Mouse (Mus musculus) right cerebral cortex, postnatal 36 days (tissue): ENCODE results near the gene Zfp148.

Experiments used
- DNase-seq, 2 experiments: peaks; one replicate each; pipeline ENCODE4 v3.0.0; 2022; ENCODE audit warnings: low spot score in 2 of 2, mixed read lengths in 1 of 2

Gene Zfp148

DNA sequence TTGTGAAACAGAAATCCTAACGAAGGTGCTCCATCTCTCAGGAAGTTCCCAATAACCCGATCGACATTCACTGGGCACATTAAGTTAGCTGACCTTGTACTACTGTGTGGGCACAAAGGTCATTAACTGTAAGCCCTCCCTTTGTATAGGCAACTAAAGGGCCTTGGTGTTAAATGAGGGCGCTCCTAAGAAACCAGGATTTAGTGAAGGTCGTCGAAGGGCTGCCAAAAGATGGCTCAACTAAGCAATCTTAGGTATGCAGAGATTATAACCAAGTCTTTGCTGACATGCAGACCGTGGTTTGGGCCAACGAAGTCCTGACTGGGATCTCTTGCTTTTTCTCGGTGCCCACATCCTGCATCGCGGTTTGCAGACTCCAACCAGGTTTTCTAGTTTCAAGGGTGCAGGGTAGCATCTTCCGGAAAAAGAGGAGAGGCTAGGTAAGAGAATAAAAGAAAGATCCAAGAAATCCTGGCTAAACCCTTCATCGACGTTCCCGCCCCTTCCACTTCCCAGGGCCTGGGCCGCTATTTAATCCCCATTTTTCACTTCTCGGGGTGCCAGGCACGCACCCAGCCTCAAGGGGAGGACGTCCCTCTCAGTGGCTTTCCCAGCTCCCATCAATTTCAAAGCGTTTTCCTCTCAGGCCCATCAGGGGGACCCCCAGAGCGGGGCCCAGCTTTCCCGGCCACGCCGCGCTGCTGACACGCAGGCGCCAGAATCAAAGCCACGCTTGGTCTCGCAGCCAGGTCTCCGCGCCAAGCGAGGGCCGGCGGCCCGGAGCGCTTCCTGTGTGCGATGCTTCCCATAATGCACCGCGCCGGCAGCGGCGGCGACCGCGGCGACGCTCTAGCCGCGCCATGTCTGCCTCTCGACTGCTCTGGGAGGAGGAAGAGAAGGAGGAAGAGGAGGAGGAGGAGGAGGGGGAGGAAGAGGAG lies at the start of gene Zfp148:
Gene Zfp148 (plus strand): TSS at position 893 of the 938 bp plus-strand sequence.
- peak; percentile 83 for DNase-seq

DNA sequence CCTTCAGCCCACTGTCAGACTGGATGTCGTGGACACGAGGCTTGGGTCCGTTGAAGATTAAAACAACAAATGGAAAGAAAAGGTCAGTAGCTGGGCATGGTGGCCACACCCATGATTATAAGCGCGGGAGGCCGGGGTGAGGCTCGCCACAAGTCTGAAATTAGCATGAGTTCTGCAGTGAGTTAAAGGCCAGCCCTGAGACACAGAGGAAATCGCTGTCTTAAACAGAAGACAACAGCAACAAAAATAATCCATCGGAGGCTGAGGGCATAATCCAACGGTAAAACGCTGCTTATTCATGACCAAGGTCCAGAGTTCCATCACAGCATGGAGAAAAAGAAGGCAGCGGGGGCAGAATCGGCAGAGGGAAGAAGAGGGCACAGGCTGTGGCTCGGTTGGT lies 47.6 kb upstream of the Zfp148 start:
- DNase-seq, result no peak

DNA sequence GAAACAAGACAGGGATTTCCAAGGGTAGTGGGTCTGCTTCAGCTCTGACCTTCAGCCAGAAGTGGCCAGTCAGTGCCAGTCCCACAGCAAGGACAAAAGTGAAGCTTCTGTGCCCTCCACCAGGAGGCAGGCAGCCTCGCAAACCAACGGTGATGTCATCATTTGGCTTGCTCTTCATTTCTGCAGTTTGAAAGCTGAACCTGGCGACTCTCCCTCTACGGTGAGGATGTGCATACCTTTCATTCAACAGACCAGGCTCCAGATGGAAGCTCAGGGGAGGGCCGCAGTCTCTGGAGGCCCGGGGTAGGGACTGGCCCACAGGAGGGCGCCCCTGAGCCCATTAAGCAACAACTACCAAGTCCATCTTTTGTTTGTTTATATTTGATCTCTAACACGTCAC lies 43.5 kb upstream of the Zfp148 start:
- DNase-seq, result peak; percentile 18 to 52

DNA sequence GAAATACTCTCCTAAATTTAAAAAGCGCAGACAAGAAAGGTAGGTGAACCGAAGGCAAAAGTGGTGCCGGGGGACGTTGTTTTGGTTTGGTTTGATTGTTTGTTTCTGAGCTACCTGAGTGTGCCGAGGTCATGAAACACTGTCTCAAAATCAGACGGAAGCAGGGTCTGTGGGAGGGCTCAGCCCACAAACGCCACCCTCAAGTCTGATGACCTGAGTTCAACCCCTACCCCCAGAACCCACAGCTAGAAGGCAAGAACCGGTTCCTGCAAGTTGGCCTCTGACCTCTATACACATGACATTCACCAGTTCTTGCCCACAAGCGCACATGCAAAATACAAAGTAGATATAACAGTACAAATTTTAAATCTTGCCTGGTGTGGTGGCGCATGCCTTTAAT lies 43.0 kb upstream of the Zfp148 start:
- no peak for DNase-seq

DNA sequence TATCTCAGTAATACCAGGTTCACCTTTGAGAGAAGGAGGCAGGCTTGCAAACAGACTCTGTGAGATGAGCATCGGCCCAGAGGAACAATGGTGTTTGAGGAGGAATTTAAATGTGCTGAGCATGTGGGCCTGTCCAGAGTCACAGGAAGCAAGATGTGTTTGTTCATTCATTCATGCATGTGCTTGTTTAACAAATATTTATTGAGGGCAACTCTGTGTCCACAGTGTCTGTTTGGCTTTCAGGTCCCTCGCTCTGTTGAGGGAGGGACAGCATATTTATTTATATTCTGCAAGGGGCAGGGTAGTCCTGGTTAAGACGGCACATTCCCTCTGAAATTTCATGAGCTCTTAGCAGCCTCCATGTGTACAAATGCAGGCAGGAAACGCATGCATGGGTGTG lies 42.1 kb upstream of the Zfp148 start:
- DNase-seq, result no peak

DNA sequence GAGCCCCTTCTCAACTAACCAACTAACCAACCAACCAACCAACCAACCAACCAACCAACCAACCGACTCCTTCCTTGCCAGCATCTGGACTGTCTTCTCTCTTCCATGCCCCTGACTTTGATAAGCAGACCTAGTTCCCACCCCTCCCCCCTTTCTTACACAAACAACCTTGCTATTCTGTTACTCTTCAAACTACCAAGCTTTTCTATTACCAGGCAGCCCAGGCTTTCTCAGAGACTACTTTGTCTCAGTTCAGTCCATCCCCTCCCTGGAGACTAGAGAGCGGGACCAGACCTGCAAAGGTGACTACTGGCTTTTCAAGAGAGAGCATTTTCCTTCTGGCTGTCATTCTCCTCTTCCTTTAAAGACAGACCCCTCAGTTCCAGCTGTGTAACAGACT lies 41.2 kb upstream of the Zfp148 start:
- DNase-seq, result no peak

DNA sequence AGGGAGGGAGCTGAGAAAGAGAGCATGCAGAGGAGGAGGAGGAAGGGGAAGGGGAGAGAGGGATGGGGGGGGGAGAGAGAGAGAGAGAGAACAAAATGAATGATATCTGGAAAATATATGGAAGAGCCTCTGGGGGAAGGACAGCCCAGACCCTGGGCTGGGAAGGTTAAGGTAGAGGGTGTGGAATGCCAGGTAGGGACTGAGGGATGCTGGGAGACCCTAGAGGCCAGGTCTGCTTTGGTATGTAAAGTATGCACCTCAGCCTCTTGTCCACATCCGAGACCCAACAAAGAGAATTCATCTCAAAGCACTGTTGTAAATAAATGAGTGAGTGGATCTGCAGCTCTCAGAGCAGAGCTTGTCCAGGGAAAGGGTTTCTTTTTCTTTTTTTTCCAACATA lies 38.3 kb upstream of the Zfp148 start:
- no peak for DNase-seq

DNA sequence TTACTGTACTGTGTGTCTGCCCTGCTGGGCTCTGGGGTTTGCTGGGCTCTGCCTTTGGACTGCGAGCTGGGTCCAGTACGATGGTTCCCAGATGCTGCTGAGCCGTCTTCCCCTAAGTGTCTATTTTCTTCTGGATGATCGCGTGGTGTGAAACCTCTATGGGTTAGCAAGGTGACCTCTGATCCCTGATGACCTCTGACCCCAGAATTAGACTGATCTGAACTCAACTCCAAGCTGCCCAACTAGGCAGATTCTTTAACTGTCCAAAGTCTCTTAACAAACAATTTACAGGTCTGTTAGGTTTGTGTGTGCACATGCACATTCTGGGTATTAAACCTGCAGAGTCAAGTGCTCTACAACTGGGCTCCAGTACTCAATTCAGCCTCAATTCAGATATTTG lies 37.5 kb upstream of the Zfp148 start:
- DNase-seq, result no peak

DNA sequence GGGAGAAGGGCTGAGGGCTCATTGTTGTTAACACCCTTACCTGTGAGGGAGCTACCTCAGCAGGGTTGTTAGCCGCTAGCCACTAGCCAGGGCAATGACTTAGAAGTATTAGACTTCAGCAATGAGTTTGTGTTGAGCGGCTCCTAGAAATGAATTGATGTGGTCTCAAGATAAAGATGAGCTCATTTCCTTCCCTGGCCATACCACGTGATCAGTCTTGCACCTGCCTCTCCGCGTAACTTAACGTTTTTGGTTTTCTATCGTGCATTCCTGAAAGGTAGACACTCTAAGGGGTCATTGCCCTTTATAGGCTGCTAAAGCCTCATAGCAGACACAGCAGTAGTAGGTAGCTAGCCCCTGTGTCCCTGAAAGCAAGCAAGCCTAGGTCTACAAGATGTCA lies 37.0 kb upstream of the Zfp148 start:
- no peak for DNase-seq

DNA sequence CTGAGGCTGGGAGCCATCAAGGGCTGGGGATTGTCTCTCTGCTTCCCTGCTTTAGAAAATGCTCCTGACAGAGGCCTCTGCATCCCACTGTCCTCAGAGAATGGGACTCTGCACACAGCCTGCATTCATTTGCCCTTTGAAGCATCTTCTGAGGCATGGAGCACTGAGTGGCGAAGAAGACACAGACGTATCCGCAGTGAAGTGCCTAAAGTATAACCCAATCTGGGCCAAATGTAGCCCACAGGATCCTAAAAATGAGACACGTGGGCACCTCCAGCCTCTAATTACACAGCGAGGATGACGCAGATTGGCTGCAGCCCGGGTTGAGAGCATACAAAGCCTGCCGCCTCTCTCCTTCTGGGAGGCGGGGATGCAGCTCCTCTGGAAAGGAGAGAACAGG lies 36.3 kb upstream of the Zfp148 start:
- peak; percentile 65 to 85 for DNase-seq

DNA sequence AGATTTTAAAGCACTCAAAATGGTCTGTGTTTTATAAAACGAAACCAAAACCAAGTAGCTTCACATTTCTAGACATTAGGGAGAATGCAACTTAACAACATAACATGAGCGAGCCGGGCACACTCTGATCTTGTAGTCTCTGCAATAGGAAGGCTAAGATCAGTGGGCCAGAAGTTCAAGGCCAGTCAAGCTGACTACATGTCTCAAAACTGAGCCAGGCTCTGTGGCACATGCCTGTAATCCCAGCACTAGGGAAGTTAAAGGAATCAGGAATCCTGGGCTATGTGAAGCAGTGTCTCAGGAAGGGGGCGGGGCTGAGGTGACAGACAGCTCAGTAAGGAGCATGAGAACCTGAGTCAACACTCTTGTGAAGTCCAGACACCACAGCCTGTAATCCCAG lies 35.8 kb upstream of the Zfp148 start:
- peak; percentile 12 to 14 for DNase-seq

DNA sequence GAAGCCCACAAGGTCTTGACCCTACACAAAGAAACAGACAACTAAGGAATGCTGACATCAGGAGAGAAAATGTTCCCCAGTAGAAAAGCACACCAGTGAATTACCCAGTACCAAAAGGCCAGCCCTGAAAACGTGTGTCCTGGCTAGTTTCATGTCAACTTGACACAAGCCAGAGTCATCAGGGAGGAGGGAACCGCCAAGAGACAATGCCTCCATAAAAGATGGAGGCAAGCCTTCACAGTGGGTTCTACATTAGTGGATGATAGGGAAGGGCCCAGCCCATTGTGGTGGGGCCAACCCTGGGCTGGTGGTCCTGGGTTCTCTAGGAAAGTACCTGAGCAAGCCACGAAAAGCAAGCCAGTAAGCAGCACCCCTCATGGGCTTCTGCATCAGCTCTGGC lies 34.3 kb upstream of the Zfp148 start:
- DNase-seq, result no peak

DNA sequence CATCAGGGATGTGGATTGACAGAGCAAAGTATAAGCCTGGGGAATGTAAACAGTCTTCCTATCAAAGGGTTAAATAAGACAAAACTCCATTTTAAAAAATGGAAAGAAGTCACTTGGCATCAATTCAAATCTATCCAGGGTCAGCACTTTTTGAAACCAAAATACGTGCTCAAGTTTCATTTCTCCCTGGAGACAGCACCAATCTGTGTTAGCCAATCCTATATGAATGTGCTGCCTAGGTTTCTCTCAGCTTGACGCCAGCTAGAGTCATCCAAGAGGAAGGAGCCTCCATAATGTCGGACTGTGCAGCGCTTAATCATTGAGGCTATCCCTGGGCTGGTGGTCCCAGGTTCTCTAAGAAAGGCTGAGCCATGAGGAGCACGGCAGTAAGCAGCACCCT lies 33.5 kb upstream of the Zfp148 start:
- DNase-seq, result no peak

DNA sequence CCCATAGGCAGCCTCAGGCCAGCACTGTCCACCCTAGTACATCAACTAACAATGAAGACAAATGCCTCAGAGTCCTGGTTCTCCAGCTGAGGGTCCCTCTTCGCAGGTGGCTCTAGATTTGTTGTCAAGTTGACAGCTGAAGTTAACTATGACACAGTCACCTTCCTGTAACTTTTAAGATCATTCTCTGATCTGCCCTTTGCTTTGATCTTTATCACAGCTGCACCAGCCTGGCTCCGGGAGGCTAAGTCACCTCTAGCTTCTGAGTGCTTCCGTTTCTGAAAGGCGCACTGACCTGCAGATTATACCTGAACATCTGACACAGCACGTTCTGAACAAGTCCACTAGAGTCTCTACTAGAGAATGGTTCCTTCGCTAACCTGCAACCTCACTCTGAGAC lies 22.8 kb upstream of the Zfp148 start:
- DNase-seq, result no peak

DNA sequence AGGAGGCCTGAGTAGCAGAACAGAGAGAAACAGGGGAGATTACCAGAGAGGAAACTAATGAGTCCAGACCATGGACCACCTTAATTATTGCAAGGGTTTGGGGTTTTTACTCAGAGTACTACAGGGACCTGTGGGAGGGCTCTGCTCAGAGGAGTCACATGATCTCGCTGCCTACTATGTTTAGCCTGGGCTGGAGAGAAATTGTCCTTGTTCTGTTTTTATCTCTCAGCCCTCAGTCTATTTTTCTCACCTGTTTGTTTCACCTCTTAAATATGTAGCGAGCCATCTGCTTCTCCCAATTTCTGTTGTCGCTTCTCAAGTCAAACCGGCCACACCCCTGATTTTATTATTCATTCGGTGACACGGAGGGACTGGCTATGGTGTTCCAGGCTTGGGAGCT lies 14.9 kb upstream of the Zfp148 start:
- DNase-seq, result peak; percentile 17 to 55

DNA sequence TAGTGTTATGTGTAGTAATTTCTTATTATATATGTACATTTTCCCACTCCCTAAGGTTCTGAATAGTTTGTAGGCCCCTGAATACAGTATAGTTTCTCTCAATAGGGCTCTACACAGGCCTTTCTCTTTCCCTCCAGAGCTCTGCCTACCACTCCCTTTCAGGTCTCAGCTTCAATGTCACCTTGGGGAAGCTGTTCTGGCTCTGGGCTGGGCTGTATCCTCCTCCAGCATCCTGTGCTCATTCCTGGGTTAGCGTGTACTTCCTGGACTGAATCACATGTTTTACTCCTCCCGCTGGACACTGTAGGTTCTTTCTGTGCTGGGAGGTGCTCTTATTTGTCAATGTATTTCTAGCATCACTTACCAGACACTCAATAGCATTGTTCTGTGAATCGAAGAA lies 12.0 kb upstream of the Zfp148 start:
- DNase-seq, result no peak

DNA sequence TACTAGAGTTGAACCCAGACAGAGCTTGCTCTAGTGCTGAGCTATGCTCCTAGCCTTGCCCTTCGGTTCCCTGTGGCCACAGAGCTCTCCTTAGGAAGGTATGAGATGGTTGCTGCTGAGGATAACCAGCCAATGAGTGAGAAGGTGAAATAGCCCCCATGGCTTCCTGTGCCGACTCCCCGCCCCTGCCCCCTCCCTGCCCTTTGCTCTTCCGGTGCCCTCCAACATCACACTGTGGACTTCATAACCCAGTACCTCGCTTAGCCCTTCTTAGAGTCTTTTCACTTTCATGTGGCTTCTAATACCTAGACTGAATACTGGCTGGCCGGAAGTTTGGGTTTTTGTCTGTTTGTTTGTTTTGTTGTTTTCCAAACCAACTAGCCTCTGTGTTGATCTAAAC lies 9.8 kb upstream of the Zfp148 start:
- DNase-seq, result no peak

DNA sequence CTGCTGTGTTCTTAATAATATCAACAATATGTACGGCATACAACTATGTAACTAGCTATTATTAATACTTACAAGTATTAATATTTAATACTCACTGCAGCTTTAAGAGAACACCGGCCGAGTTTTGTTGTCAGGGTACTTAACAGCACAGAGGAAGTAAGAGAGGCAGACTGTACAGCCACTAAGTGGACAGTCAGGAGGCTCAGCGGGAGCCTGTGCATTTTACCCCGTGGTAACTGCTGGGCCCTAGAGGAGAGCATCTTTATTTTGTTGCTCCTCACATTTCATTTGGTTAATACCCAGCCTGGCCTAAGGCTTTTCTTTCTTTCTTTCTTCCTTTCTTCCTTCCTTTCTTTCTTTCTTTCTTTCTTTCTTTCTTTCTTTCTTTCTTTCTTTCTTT lies 8.0 kb upstream of the Zfp148 start:
- no peak for DNase-seq

DNA sequence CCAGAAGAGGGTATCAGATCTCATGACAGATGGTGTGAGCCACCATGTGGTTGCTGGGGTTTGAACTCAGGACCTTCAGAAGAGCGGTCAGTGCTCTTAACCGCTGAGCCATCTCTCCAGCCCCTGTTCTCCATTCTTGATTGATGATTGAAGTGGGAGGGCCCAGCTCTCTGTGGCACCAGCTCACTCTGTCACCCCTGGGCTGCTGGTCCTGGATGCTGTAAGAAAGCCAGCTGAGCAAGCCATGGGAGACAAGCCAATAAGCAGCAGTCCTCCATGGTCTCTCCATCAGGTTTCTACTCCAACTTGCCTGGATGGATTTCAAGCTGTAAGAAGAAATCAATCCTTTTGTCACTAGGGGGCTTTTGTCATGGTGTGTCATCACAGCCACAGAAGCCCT lies 7.3 kb upstream of the Zfp148 start:
- no peak for DNase-seq

DNA sequence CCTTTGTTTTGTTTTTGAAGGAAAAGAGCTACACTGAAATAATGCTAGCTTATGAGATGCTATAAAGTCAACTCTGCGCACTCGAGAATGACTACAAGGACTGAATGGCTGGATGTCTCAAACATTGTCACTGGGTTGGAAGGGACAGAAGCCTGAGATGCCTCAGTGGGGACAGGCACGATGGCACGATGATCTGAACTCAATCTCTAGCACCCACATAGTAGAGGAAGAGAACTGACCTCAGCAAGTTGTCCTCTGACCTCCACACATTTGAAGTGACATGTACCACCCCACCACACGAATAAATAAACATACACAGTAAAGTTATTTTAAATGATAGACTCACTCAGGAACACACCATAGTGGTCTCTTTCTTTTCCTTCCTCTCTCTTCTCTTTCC lies 4.4 kb upstream of the Zfp148 start:
- DNase-seq, result no peak

DNA sequence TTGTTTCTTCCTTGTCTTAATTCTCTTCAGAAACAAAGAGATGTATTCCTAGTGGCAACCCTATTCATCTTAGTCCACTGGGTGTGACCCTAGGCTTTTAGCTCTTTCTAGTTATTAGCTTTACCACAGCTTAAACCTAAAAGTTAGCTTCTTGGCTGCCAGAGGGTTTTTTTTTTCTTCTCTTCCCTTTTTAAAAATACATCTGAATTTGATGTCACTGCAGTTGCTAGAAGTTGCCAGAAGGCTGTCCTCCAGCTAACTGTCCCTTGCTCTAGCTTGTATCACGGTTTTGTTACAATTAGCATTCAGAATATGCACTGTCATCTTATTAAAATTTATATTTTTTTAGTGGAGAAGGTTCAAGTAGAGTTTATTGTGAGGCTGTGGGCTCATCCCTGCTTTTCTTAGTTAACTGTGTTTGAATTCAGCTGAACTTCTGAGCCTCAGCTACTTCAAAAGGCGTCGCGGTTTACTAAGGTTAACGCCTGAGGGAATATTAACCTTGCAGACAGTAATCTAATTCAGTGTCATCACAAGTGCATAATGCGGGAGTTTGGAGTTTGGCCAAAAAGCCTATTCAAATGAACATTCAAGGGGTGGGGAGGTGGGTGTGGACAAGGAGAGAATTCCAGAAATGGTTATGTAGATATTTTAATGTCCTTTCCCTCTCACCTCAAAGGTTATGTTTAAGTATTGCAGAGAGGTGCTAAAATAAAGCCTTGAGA lies 1.3 kb upstream of the Zfp148 start:
- no peak for DNase-seq

DNA sequence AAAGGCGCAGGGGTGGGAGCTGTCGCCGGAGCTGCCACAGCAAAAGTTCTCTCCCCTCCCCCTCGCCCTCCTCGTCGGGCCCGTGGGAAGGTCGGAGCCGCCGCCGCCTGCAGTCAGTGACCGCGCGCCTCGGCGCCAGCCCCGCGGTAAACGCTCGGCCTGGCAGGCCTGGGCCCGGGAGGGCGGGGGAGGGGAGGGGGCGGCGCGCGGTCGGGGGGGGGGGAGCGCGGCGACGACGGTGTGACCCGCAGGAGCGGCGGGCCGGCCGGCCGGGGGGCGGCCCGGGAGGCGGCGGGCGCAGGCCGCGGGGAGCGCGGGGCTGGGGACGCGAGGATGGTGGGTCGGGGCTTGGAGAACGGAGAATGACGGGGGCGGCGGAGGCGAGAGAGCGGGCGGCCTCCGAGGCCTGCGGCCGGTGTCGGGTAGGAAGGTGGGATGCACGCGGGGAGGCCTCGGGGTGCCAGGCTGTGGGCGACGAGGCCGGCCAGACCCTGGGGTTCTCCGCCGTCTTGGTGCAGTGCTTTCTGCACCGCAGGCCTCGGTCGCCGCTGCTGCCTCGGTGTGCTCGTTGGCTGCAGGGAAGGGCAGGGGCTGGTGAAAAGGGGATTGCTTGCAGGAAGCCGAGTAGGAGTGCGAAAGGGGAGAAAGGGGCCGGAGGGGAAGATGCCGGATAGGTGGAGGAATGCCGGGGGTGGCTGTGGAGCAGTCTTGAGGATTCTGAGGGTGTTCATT lies 412 bp downstream of the Zfp148 start:
- DNase-seq, result peak; percentile 34 to 41
